Mouse (Mus musculus): Measurements from ENCODE around the gene Tmem203.
"Not testable (repeated sequence)": the region's sequence is repeated elsewhere in the genome, so short reads cannot be mapped to it uniquely, and the experiment has no call there.

Tmem203 gene

GRCm38 (mm10) chr2:25233421-25233820 is 21.8 kb upstream of the Tmem203 start:
- DNase-seq (ENCODE audit: inconsistent ontology term) = no peak

- DNase-seq (ENCODE audit: inconsistent ontology term) = no peak
Measured at GRCm38 (mm10) chr2:25234050-25234449, 21.2 kb upstream of the Tmem203 start, which contains the start of gene Slc34a3. Slc34a3 (minus strand) TSS chr2:25234364.

GRCm38 (mm10) chr2:25234551-25235220 is 20.6 kb upstream of the Tmem203 start:
- no peak for DNase-seq (ENCODE audit: inconsistent ontology term)

- DNase-seq (ENCODE audit: inconsistent ontology term) = no peak
Measured at GRCm38 (mm10) chr2:25236614-25237013, 18.6 kb upstream of the Tmem203 start, which contains the start of gene Rnf224. Rnf224 (minus strand) TSS chr2:25236787.

- no peak for DNase-seq (ENCODE audit: inconsistent ontology term)
Measured at GRCm38 (mm10) chr2:25237522-25237921, 17.7 kb upstream of the Tmem203 start.

DNA sequence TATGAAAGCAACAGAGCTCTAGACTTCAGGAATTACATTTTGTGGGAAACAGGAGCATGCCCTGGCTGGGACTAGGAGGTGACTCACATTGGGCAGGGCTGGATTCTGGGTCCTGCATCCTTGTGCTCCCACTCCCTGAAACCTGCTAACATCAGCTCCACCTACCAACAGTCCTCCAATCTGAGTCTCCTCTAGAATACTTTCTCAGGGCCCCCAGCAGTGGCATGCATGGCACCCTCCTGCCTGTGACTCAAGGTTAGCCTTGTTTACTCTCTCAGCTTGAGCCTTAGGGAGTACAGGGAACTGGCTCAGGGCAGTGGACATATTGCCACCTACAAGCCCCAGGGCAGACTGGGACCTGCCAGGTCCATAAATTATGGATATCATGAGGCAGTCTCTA is 17.1 kb upstream of the Tmem203 start:
- DNase-seq (ENCODE audit: inconsistent ontology term) = no peak

DNA sequence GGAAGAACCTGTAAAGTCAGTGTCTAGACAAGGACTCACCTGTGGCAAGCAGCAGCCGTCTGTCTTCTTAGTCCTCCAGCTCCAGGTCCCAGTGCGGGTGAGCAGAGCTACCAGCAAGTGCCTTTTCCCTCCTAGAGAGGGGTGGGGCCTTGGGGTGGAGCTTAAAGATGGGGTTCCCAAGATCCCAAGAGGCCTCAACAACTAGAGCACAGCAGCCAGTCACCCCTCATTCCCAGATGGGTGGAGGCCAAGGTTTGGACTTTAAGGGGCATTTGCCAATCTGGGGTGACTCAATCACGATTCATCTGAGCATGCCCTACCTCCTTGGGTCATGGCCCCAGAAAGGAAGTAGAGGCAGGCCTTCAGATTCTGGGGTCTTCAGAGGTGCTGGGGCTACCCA is 15.5 kb upstream of the Tmem203 start:
- no peak for DNase-seq (ENCODE audit: inconsistent ontology term)

GRCm38 (mm10) chr2:25240310-25240709 is 14.9 kb upstream of the Tmem203 start:
- no peak for DNase-seq (ENCODE audit: inconsistent ontology term)

DNA sequence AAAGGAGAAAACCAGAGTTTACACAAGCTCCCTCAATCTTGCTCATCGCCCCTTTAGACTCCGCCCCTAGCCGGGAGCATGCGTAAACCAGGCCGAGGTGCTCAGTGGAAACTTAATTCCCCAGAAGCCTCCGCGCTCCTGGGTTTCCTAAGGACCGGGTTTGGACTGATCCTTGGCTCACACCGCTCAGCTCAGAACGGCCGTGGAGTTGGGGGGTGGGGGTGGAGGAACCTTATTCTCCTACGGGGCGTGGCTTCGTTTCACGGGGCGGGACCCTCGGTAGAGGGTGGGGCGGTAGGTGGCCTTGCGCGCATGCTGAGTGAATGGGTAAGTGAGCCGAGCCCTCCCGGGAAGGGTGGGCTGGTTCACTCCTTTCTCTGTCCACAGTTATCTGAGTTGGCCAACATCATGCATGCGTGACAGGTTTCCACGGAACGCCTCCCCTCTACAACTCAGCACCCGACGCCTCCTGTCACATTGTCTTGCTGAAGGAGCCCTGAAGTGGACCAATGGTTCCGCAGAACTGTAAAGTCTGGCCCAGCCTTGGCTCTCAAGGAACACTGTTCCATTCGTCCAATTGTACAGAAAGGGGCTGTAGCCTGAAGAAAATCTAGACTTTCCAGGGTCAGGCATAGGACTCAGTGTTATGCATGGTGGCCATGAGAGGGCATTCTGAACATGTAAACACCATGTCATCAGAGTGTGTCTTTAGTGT is 14.4 kb upstream of the Tmem203 start:
- DNase-seq (ENCODE audit: inconsistent ontology term) = peak; percentile 76

GRCm38 (mm10) chr2:25241438-25241775 is 13.8 kb upstream of the Tmem203 start:
- no peak for DNase-seq (ENCODE audit: inconsistent ontology term)

- no peak for DNase-seq (ENCODE audit: inconsistent ontology term)
Measured at GRCm38 (mm10) chr2:25242101-25242506, 13.1 kb upstream of the Tmem203 start, which contains the start of the genes Rnf208 and Cysrt1. Rnf208 (plus strand) TSS chr2:25242255. Cysrt1 (minus strand) TSS chr2:25242452.

- no peak for DNase-seq (ENCODE audit: inconsistent ontology term)
Measured at GRCm38 (mm10) chr2:25243342-25243741, 11.9 kb upstream of the Tmem203 start.

- DNase-seq (ENCODE audit: inconsistent ontology term) = no peak
Measured at GRCm38 (mm10) chr2:25244144-25244543, 11.1 kb upstream of the Tmem203 start.

GRCm38 (mm10) chr2:25246183-25247072 is 8.8 kb upstream of the Tmem203 start, which contains the start of gene AL732309.1:
AL732309.1 (minus strand) TSS chr2:25246863.
- no peak for DNase-seq (ENCODE audit: inconsistent ontology term)

DNA sequence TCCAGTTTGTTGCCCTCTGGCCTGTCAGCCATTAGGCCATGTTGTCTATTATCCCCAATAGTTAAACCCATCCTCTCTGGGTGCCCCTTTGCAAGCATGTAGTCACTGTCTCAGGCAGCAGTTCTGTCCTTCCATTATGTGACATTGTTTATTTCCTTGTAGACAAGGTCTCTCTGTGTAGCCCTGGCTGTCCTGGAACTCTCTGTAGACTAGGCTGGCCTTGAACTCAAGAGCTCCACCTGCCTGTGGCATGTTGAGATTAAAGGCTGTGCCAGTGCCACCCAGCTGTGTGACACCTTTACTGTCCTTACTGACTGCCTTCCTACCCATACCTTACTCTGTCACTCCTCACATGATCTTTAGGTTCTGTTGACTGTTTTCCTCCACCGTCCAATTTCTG is 2.9 kb upstream of the Tmem203 start:
- no peak for DNase-seq (ENCODE audit: inconsistent ontology term)

- DNase-seq (ENCODE audit: inconsistent ontology term) = not testable (repeated sequence)
Measured at GRCm38 (mm10) chr2:25256443-25257109, 1.3 kb downstream of the Tmem203 start.

- not testable (repeated sequence) for DNase-seq (ENCODE audit: inconsistent ontology term)
Measured at GRCm38 (mm10) chr2:25257250-25257649, 2.0 kb downstream of the Tmem203 start.

GRCm38 (mm10) chr2:25258887-25259286 is 3.6 kb downstream of the Tmem203 start:
- DNase-seq (ENCODE audit: inconsistent ontology term) = no peak

DNA sequence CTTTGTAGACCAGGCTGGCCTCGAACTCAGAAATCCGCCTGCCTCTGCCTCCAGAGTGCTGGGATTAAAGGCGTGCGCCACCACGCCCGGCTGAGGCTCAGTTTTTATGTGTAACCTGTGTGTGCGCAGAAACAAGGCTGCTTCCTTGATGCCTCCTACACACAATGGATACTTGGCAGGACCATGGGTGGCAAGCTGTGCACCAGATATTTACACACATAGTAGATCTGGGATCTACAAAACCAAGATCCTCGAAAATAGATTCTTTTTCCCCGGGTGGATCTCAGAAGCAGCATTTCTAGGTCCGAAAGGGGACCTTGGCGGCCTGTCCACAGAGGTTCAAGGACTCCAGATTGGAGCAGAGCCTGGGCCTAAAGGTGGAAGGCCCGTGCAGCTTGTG is 6.6 kb downstream of the Tmem203 start:
- no peak for DNase-seq (ENCODE audit: inconsistent ontology term)

DNA sequence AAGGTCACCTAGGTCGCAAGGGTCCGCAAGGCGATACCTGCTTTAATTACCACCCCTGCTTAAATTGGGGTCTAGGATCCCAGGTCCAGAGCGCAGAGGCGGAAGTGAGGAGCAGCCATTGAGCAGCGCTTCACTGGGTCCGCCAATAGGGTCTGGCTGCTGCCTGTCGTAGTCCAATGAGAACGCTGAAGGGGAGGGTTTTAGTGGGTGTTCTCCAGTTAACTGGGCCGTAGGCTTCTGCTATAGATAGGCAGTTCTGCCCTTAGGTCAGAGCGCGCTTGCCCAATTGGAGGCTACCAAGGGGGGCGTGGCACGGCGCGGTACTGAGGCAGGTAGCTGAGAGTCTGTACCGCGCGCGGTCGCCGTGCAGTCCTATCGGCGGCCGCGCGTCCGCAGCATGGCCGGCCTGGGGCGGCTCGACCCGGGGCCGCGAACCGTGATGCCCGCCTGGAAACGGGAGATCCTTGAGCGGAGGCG is 7.1 kb downstream of the Tmem203 start, which contains the start of gene Tprn:
Gene Tprn, plus strand, starts transcription at position 328 of the 477 bp plus-strand sequence.
- peak; percentile 97 for DNase-seq (ENCODE audit: inconsistent ontology term)
